Mouse (Mus musculus) layer of hippocampus, adult 11-12 months (tissue): ENCODE data around the gene Fam49a.

Experiments used
- DNase-seq: peaks from one replicate; pipeline ENCODE4 v3.0.0; 2022; ENCODE audit warnings: low spot score

The Fam49a gene

DNA sequence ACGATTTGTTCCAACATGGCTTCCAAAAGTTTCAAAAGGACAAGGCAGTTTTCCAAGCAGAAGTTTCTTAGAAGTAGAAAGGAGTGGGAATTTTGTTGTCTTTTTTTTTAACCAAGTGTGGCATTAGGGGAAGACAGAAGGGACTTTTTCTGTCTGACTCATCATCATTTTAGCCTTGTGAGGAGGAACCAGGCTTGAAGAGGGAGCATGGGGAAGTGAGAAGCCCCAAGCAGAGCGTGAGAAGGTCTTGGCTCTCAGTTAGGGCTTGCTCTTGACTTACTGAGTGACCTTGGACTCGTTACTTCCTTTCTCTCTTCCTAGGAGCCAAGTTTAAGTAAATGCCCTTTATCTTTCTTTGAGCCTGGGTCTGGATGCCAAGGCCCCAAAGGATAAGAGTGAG lies 8.6 kb downstream of the Fam49a start:
- no peak for DNase-seq

GRCm38 (mm10) chr12:12274115-12274514 lies 12.2 kb downstream of the Fam49a start:
- no peak for DNase-seq

GRCm38 (mm10) chr12:12275124-12275779 lies 13.3 kb downstream of the Fam49a start:
- DNase-seq, result no peak

DNA sequence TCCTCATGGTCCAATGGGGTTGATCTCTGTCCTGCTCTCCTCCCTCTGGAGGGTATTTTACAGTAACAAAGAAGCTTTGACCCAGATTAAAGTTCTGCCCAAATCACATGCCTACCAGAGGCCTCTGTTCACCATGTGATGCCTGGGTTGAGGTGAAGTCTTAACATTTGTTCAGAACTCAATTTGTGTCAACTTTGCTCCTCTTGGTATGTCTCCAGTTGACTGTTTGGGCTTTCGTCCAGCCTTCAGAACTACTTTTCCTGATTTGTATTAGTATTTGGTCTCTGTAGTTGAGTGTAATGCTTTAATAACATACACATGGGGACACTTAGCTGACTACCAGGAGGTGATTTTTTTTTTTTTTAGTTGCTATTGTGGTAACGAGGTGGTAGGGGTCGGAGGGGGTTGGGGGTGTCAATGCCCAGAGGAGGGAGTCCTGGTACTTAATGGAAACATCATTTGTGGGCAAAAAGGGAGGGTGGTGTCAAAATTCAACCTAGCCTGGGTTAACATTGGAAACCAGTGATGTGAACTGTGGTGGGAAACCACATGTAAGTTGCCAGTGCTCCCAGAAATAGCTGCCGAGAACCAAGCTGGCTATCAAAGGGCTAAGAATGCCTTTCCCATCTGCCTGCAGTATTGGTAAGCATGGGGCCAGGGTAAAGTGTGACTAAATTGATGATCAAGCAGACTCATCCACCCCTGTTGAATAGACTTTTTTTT lies 16.0 kb downstream of the Fam49a start:
- no peak for DNase-seq

GRCm38 (mm10) chr12:12278464-12278872 lies 16.5 kb downstream of the Fam49a start:
- DNase-seq, result no peak

- DNase-seq, result no peak
Measured at GRCm38 (mm10) chr12:12283702-12284288, 21.9 kb downstream of the Fam49a start.

- no peak for DNase-seq
Measured at GRCm38 (mm10) chr12:12284521-12284920, 22.6 kb downstream of the Fam49a start.

DNA sequence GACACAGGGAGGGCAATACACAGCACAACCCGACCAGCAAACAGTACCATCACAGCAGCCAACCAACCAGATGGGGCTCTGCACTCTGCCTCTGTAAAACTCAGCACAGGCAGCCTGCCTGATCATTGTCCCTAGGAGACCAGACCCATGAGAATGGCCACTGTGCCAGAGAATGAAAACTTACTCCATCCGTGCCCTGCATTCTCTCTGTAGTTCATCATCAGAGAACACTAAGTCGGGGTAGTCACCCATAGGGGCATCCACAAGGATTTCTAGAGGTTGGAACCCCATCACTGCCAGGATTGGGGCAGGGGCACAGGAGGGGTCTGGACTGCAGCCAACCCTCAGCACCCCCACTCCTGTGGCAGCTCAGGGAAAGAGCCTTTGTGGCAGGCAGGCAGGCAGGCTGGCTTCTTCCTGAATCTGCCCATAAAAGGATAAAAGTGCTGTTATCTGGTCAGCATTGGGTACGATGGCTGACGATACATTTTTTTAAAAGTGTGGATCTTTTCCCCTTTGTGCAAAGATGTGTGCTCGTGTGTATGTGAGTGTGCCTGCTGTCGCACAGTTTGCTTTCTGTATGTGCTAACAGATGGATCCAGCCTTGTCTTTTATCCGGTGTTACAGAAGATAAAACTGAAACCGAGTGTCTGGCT lies 25.3 kb downstream of the Fam49a start:
- DNase-seq, result peak; percentile 52

- DNase-seq, result no peak
Measured at GRCm38 (mm10) chr12:12287787-12288132, 25.8 kb downstream of the Fam49a start.

DNA sequence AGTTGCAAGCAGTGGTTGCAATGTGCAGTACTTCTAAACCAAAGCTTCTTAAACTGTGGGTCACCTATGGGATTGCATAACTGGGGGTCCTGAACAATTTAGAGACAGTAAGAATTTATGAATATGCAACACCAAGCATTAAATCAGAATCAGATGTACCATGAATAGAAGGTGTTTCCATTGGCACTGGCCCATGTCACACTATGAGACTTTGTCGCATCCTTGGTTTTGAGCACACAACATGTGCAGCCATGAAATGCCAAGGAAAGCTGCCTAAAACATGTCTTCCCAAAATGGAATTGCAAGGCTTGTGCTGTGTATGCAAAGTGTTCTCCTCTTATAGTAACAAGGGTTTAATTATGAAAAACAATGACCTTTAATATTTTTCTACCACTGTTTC lies 26.6 kb downstream of the Fam49a start:
- DNase-seq, result no peak

GRCm38 (mm10) chr12:12289636-12290035 lies 27.7 kb downstream of the Fam49a start:
- no peak for DNase-seq

DNA sequence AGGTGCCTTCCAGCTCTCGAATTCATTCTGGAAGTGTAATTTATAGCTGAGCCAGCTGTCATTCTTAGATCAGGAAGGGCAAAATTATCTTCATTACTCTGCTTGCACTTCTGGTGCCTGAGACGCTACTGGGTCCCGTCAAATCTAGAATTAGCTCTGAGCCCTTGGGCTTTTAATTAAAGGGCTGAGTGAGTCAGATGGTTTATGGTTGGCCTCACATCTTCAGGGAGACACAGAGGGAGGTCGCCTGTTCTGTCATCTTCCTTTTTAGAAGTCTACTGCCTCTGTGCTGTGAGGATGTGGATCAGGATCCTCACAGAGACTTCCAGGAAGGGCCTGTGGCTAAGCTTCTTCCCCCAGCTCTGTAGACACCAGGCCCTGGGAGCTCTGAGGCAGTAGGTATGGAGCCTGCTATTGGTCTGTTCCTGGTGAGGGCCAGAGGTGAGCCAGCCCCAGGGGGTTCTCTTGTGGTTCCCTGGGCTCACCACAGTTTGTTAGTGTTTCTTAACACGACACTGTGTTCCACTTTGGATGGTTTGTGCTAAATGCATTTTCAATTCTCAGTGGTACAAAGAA lies 30.2 kb downstream of the Fam49a start:
- DNase-seq, result no peak

DNA sequence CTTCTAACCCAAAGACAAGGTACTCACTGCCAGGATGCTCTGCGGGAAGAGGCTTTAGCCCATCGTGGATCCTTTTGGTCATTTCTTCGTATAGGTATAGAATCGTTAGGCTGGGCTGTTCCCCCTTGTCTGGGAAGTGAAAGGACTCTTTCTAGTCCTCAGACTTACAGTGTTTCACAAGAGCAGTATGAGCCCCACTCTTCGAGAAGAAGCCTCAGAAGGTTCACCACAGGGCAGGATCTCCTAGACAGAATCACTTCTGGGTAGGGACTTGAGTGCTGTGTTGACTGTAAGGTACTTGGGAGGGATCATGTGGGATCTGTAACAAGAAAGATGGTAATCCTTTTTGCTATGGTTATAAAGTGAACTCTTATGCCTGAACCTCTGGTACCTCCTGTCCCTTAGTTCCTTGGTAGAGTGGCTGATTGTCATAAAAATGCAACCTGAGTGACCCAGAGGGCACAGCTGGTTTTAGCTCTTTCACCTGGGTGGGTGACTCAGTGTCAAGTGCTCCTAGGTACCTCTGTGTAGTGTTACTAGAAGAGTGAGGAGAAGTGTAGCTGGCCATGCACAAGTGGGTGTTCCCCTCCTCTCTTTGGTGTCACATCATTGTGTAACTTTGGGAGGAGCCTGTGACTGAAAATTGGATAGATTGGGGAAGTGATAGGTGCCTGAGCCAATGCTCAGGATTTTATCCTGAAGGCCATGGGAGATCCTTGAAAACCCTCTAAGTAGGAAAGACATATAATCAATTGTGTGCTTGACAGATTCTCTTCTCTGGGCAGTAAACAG lies 32.6 kb downstream of the Fam49a start:
- no peak for DNase-seq

GRCm38 (mm10) chr12:12298451-12298850 lies 36.5 kb downstream of the Fam49a start:
- no peak for DNase-seq

DNA sequence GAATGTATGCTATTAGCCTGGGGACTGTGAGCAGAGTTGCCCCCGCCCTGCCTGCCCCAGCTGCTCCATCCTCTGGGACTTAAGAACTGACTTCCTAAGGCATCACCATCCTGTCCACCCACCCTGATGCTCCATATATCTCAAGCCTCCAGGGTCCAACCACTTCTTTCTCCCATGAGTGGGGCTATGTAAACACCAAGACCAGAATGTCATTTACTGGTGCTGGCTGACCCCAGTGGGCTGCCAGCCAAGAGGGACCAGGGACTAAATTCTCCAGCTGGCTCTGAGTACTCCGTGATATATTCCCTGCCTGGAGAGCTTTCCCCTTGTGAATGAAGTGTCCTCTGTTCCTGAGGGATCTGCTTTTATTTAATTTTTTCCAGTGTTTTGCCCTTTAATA lies 37.4 kb downstream of the Fam49a start:
- DNase-seq, result no peak

GRCm38 (mm10) chr12:12301149-12301548 lies 39.2 kb downstream of the Fam49a start:
- no peak for DNase-seq

DNA sequence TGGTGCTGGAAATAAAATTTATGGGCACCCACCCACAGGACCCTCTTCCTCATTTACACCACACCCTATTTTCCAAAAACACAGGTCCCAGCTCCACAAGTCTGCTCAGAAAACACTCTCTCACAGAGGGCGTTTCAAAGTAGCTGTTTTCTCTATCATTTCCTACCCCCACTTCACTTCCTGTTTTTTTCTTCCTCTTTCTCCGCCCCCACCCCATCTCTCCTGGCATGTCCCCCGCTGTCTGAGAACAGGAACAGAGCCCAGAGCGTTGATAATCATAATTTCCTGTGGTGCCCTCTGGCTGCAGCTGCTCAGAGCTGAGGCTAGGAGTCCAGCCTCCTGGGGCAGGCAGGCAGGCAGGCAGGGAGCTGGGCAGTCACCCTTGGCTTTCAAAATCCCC lies 39.9 kb downstream of the Fam49a start:
- peak; percentile 55 for DNase-seq

DNA sequence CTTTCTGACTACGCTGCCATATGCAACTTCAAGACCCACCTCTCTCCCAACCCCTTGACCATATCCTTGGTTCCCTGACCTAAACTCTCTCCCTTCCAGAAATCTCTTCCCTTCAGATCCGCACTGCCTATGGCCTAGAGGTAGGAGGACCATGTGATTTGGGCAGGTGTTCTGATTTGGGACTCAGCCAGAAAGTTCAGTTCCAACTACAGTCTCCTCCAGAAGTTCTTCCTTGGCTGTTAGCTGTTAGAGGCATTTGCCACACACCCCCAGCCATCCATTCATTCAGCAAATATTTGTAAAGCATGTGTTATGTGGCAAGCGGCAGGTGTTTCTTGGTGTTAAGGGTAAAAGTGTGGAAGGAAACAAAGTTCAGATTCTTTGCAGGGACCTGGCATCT lies 44.3 kb downstream of the Fam49a start:
- no peak for DNase-seq

GRCm38 (mm10) chr12:12306814-12307213 lies 44.9 kb downstream of the Fam49a start:
- no peak for DNase-seq

- no peak for DNase-seq
Measured at GRCm38 (mm10) chr12:12307245-12307644, 45.3 kb downstream of the Fam49a start.

DNA sequence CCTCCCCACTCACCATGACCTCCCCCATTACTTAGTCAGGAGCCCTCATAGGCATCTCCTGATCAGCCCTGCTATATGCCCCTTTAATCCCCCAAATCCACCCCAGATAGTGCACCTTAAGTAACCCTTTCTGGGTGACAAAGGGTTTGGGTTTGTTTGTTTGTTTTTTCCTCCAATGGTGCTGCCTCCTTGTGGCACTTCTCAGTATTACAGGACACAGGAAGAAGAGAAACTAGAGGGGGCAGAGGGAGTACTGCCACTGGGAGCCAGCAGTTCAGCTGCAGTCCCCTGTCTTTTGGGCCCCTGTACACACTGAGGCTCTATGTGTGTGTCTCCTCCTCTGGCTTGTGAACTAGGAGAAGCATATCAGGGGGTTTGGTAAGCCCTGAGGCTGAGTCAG lies 51.5 kb downstream of the Fam49a start:
- DNase-seq, result no peak

GRCm38 (mm10) chr12:12313919-12314318 lies 52.0 kb downstream of the Fam49a start:
- no peak for DNase-seq
